Mouse (Mus musculus): ENCODE results near the gene Itga5. TPM values are rescaled to one million over a fixed set of nuclear protein-coding genes. Genes with fewer than 3 reads are reported as not detected.
A peak's percentile ranks its signal among the peaks of the same experiment; 100 is the strongest.

Gene Itga5
- polyA plus RNA-seq, 1 experiment from 2014 or later, result 6.3 TPM

GRCm38 (mm10) chr15:103322396-103322795, 44.2 kb downstream of the Itga5 start:
- H3K9me3 ChIP-seq (ENCODE audit: control insufficient read depth, low read length), result no peaks in the 10 kb centered on the region
- H3K4me2 ChIP-seq (ENCODE audit: low read length), result peak overlapping the region; percentile 93
- peak overlapping the region; percentile 82 for H3K4me3 ChIP-seq (ENCODE audit: low read length)
- H3K4me1 ChIP-seq (ENCODE audit: control insufficient read depth, insufficient read depth, low read depth, low read length), result peaks cover 26% of the 10 kb centered on the region
- ATAC-seq, result no peak
- H3K36me3 ChIP-seq (ENCODE audit: control insufficient read depth, insufficient read depth, low read length), result peaks cover 8% of the 10 kb centered on the region
- peak overlapping the region; percentile 94 for H3K9ac ChIP-seq (ENCODE audit: low read depth, low read length)
- WGBS, result 37% methylated on average over 4 of the region's 4 CpGs
- no peaks in the 10 kb centered on the region for H3K27me3 ChIP-seq (replicated peaks; ENCODE audit: control insufficient read depth, insufficient read depth, low read length)
- H3K27ac ChIP-seq (ENCODE audit: low read depth, low read length), result peak overlapping the region; percentile 87

DNA sequence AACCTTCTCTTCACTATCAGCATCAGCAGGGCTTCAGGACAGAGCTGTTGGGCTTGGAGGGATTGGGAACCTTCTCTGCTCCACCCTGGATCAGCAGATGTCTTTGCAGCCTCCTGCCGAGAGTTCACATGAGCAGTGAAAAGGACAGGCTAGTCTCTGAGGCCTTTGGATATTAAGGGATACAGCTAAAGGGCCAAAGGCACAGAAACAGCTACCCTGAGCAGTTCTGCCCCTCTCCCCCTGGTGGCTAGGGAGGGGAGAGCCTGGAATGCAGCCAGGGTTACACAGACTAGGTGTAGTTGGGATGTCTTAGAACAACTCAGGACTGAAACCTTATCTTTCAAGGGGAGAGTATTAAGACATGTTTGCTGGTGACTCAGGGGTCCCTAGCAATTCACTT, 45.5 kb downstream of the Itga5 start:
- no peak overlapping the region for H3K4me3 ChIP-seq (ENCODE audit: low read length)
- H3K4me1 ChIP-seq (ENCODE audit: control insufficient read depth, insufficient read depth, low read depth, low read length), result peaks cover 26% of the 10 kb centered on the region
- no peak overlapping the region for H3K4me2 ChIP-seq (ENCODE audit: low read length)
- 44% methylated on average over 1 of the region's 1 CpGs for WGBS
- no peaks in the 10 kb centered on the region for H3K27me3 ChIP-seq (replicated peaks; ENCODE audit: control insufficient read depth, insufficient read depth, low read length)
- no peaks in the 10 kb centered on the region for H3K9me3 ChIP-seq (ENCODE audit: control insufficient read depth, low read length)
- H3K27ac ChIP-seq (ENCODE audit: low read depth, low read length), result no peak overlapping the region
- H3K9ac ChIP-seq (ENCODE audit: low read depth, low read length), result no peak overlapping the region
- no peak for ATAC-seq
- H3K36me3 ChIP-seq (ENCODE audit: control insufficient read depth, insufficient read depth, low read length), result peaks cover 14% of the 10 kb centered on the region

- H3K27me3 ChIP-seq (replicated peaks; ENCODE audit: control insufficient read depth, insufficient read depth, low read length), result no peaks in the 10 kb centered on the region
- H3K9me3 ChIP-seq (ENCODE audit: control insufficient read depth, low read length), result no peaks in the 10 kb centered on the region
- H3K9ac ChIP-seq (ENCODE audit: low read depth, low read length), result no peak overlapping the region
- no peak for ATAC-seq
- no peak overlapping the region for H3K27ac ChIP-seq (ENCODE audit: low read depth, low read length)
- peaks cover 35% of the 10 kb centered on the region for H3K4me1 ChIP-seq (ENCODE audit: control insufficient read depth, insufficient read depth, low read depth, low read length)
- H3K36me3 ChIP-seq (ENCODE audit: control insufficient read depth, insufficient read depth, low read length), result peaks cover 20% of the 10 kb centered on the region
- H3K4me2 ChIP-seq (ENCODE audit: low read length), result no peak overlapping the region
- WGBS, result 72% methylated on average over 3 of the region's 3 CpGs
- no peak overlapping the region for H3K4me3 ChIP-seq (ENCODE audit: low read length)
These were observed 48.3 kb downstream of the Itga5 start for GRCm38 (mm10) chr15:103318201-103318816.

- H3K9me3 ChIP-seq (ENCODE audit: control insufficient read depth, low read length), result no peaks in the 10 kb centered on the region
- 88% methylated on average over 8 of the region's 8 CpGs for WGBS
- peaks cover 35% of the 10 kb centered on the region for H3K4me1 ChIP-seq (ENCODE audit: control insufficient read depth, insufficient read depth, low read depth, low read length)
- H3K27me3 ChIP-seq (replicated peaks; ENCODE audit: control insufficient read depth, insufficient read depth, low read length), result no peaks in the 10 kb centered on the region
- no peak overlapping the region for H3K4me3 ChIP-seq (ENCODE audit: low read length)
- peaks cover 20% of the 10 kb centered on the region for H3K36me3 ChIP-seq (ENCODE audit: control insufficient read depth, insufficient read depth, low read length)
- no peak for ATAC-seq
- H3K9ac ChIP-seq (ENCODE audit: low read depth, low read length), result no peak overlapping the region
- no peak overlapping the region; the same call in 1 of the 2 replicates for H3K27ac ChIP-seq (ENCODE audit: low read depth, low read length)
- no peak overlapping the region for H3K4me2 ChIP-seq (ENCODE audit: low read length)
These were observed 48.8 kb downstream of the Itga5 start for GRCm38 (mm10) chr15:103317731-103318130.

GRCm38 (mm10) chr15:103317120-103317519, 49.4 kb downstream of the Itga5 start:
- H3K27me3 ChIP-seq (replicated peaks; ENCODE audit: control insufficient read depth, insufficient read depth, low read length), result no peaks in the 10 kb centered on the region
- no peak overlapping the region for H3K9ac ChIP-seq (ENCODE audit: low read depth, low read length)
- no peak overlapping the region; the same call in 1 of the 2 replicates for H3K27ac ChIP-seq (ENCODE audit: low read depth, low read length)
- no peak overlapping the region for H3K4me2 ChIP-seq (ENCODE audit: low read length)
- H3K36me3 ChIP-seq (ENCODE audit: control insufficient read depth, insufficient read depth, low read length), result peaks cover 20% of the 10 kb centered on the region
- no peaks in the 10 kb centered on the region for H3K9me3 ChIP-seq (ENCODE audit: control insufficient read depth, low read length)
- peaks cover 29% of the 10 kb centered on the region for H3K4me1 ChIP-seq (ENCODE audit: control insufficient read depth, insufficient read depth, low read depth, low read length)
- no peak overlapping the region for H3K4me3 ChIP-seq (ENCODE audit: low read length)
- no peak for ATAC-seq

- no peak for ATAC-seq
- Histone ChIP-seq H3K4me3 (ENCODE audit: low read length) (no peak overlapping the region), H3K9ac (ENCODE audit: low read depth, low read length) (no peak overlapping the region), H3K4me2 (ENCODE audit: low read length) (no peak overlapping the region), H3K36me3 (ENCODE audit: control insufficient read depth, insufficient read depth, low read length) (peaks cover 20% of the 10 kb centered on the region), H3K27ac (ENCODE audit: low read depth, low read length) (no peak overlapping the region), H3K27me3 (replicated peaks; ENCODE audit: control insufficient read depth, insufficient read depth, low read length) (no peaks in the 10 kb centered on the region), H3K4me1 (ENCODE audit: control insufficient read depth, insufficient read depth, low read depth, low read length) (peaks cover 20% of the 10 kb centered on the region), H3K9me3 (ENCODE audit: control insufficient read depth, low read length) (no peaks in the 10 kb centered on the region)
- WGBS, result 76% methylated on average over 10 of the region's 10 CpGs
These were observed 50.4 kb downstream of the Itga5 start for GRCm38 (mm10) chr15:103315979-103316776.

DNA sequence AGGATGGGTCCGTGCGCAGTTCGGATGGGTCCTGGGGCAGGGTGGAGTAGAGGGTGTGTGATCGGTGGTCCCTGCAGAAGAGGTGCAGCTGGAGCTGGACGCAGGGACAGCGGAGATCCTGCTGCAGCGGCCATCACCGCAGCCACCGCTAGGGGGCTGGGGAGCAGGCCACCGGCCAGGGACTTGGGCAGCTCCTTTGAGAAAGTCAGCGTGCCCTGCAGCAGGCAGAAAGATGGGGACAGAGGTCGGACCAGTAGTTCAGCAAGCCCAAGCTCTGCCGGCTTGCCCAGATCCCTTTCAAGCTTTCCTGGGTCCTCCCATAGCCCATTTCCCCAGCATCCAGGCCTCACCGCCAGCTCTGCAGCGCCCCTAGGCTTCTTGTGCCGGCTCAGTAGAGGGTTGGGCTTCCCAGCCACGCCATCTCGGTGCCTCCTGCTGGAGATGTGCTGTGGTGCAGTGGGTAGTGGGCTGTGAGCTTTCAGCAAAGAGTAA, 51.5 kb downstream of the Itga5 start:
- Histone ChIP-seq H3K4me3 (ENCODE audit: low read length) (peak overlapping the region; percentile 27), H3K9ac (ENCODE audit: low read depth, low read length) (peak overlapping the region; percentile 43)
- 1% methylated on average over 18 of the region's 18 CpGs for WGBS

DNA sequence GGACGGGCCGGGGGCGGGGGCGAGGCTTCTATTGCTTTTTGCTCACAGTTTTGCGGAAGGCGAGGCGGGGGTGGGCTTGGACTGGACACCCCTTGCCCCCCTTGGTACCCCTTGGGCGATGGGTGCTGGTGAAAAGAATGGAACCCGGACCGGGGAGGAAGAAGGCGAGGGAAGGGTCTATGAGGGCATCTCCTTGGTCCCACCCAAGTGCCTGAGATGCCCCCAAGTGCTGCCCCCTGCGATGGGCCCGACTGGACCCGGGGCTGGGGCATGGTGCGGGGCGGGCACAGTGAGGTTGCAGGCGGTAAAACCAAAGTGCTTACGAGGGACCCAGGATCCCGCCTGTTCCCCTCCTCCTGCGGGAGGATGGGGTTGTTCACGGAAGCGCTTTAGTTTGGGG, 52.4 kb downstream of the Itga5 start:
- Histone ChIP-seq H3K27me3 (replicated peaks; ENCODE audit: control insufficient read depth, insufficient read depth, low read length) (no peaks in the 10 kb centered on the region), H3K9me3 (ENCODE audit: control insufficient read depth, low read length) (no peaks in the 10 kb centered on the region), H3K4me2 (ENCODE audit: low read length) (peak overlapping the region; percentile 54), H3K27ac (ENCODE audit: low read depth, low read length) (no peak overlapping the region), H3K4me3 (ENCODE audit: low read length) (no peak overlapping the region), H3K9ac (ENCODE audit: low read depth, low read length) (no peak overlapping the region), H3K36me3 (ENCODE audit: control insufficient read depth, insufficient read depth, low read length) (peaks cover 20% of the 10 kb centered on the region), H3K4me1 (ENCODE audit: control insufficient read depth, insufficient read depth, low read depth, low read length) (peaks cover 14% of the 10 kb centered on the region)
- no peak; the same call in 1 of the 2 replicates for ATAC-seq
- 39% methylated on average over 22 of the region's 22 CpGs for WGBS

More for the DNA sequence above, 51.5 kb downstream of the Itga5 start:
- Histone ChIP-seq H3K27me3 (replicated peaks; ENCODE audit: control insufficient read depth, insufficient read depth, low read length) (no peaks in the 10 kb centered on the region), H3K9me3 (ENCODE audit: control insufficient read depth, low read length) (no peaks in the 10 kb centered on the region), H3K4me1 (ENCODE audit: control insufficient read depth, insufficient read depth, low read depth, low read length) (peaks cover 14% of the 10 kb centered on the region), H3K27ac (ENCODE audit: low read depth, low read length) (peak overlapping the region; percentile 29; the same call in 1 of the 2 replicates), H3K36me3 (ENCODE audit: control insufficient read depth, insufficient read depth, low read length) (peaks cover 20% of the 10 kb centered on the region), H3K4me2 (ENCODE audit: low read length) (peak overlapping the region; percentile 54)
- ATAC-seq, result peak; percentile 70

GRCm38 (mm10) chr15:103313495-103314095, 53.0 kb downstream of the Itga5 start:
- Histone ChIP-seq H3K9me3 (ENCODE audit: control insufficient read depth, low read length) (no peaks in the 10 kb centered on the region), H3K27me3 (replicated peaks; ENCODE audit: control insufficient read depth, insufficient read depth, low read length) (no peaks in the 10 kb centered on the region), H3K4me1 (ENCODE audit: control insufficient read depth, insufficient read depth, low read depth, low read length) (peaks cover 18% of the 10 kb centered on the region), H3K9ac (ENCODE audit: low read depth, low read length) (no peak overlapping the region), H3K36me3 (ENCODE audit: control insufficient read depth, insufficient read depth, low read length) (peaks cover 17% of the 10 kb centered on the region), H3K4me2 (ENCODE audit: low read length) (peak overlapping the region; percentile 3; the same call in 1 of the 2 replicates), H3K4me3 (ENCODE audit: low read length) (no peak overlapping the region), H3K27ac (ENCODE audit: low read depth, low read length) (no peak overlapping the region)
- 7% methylated on average over 18 of the region's 18 CpGs for WGBS
- 0 out of 2 replicates have a peak, but pooled peaks have one; percentile 10 for ATAC-seq

Measured in hindbrain, embryonic 16.5 days (tissue).